Mouse (Mus musculus) brain, adult 2 months (tissue): Measurements from ENCODE around the gene Cradd.

ENCODE experiments used
- DNase-seq: peaks from one replicate; pipeline ENCODE4 v3.0.0; 2011; ENCODE audit warnings: low read depth, low spot score

The Cradd gene

DNA sequence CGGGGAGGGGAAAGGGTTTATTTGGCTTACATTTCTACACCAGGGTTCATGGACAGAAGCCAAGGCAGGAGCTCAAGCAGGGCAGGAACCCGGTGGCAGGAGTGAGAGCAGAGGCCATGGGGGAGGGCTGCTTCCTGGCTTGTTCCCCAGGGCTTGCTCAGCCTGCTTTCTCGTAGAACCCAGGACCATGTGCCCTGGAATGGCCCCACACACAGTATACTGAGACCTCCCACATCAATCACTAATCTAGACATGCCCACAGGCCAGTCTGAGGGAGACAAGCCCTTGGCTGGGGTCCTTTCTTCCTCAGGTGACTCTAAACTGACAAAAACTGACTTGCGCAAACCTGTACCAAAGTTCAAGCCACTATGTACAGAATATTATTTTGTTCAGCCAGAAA lies 19.7 kb downstream of the Cradd start:
- DNase-seq: no peak

- no peak for DNase-seq
Measured at GRCm38 (mm10) chr10:95302211-95303163, 21.4 kb downstream of the Cradd start.

DNA sequence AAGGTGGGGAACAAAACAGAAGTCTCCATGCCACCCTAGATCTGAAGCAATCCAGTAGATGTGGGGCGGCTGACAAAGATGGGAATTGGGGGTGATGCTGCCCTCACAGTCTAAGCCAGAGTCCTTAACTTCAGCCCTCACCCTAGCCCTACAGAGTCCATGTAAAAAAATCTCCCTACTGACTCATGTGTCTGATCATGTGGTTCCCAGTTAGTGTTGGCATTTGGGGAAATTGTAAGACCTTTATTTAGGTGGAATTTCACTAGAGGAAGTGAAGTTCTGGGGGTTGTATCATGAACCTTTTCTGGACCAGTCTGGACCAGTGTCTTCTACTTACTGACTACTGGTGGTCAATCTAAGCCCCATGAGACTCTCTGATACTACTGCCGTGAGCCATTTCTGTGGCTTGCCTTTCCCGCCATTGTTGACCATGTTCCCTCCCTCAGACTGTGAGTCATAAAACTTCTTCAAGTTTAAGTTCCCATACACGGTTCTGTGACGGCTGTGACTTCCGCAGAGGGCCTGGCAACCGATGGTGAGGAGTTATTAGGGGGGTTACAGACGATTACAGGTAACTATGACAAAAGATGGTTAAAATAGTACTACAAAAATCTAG lies 23.6 kb downstream of the Cradd start:
- no peak for DNase-seq

GRCm38 (mm10) chr10:95299808-95300133 lies 24.2 kb downstream of the Cradd start:
- no peak for DNase-seq

- no peak for DNase-seq
Measured at GRCm38 (mm10) chr10:95299010-95299807, 24.7 kb downstream of the Cradd start.

DNA sequence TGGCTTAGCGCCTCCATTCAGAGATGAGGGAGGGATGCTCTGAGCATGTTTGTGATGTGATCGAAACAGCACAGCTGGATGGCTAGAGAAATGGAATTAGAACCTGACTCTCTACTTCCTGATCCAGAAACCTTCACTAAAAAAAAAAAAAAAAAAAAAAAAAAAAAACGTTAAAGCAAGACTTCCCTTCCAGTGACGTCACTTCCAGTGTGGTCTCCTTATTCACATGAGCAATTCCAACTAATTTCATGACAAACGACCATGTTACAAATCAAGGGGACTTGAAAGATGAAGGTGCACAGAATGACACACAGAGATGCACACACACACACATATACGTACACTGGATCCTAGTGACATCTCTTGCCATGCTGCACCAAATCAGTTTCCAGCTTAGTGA lies 25.4 kb downstream of the Cradd start:
- no peak for DNase-seq

GRCm38 (mm10) chr10:95297690-95298104 lies 26.2 kb downstream of the Cradd start:
- peak; percentile 51 for DNase-seq

DNA sequence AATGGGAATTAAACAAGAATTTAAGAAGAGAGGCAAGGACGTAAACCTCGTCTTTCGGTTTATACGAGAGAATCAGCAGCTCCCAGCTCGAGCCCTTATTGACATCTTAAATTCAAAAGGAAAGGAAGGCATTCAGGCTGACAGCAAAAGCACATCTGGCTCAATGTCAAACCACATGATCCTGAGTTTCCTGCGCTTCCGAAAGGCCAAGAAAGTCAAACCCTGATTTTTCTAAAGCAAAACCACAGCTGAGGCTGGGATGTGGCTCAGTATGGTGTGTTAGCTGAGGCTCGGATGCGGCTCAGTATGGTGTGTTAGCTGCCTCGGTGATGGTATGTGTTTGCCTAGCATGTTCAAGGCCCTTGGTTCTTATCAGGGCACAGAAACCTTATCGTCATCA lies 26.9 kb downstream of the Cradd start:
- no peak for DNase-seq

GRCm38 (mm10) chr10:95293261-95293660 lies 30.7 kb downstream of the Cradd start:
- no peak for DNase-seq

DNA sequence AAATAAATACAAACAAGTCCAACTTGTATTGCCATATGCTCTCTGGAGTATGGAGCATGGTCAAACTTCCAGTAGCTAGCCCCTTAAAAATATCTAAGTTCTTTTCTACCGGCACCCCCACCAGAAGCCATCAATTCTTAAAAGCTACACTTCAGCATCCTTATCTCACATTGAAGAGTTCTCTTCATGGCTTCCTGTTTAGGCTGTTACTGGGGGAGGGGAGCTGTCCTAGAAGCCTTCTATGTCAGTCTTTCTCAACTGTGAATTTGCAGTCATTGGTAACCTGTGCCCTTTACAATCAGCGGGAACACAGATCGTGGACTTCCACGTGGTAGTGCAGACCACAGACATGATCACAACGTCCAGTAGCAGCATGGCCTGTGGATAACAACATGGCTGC lies 31.7 kb downstream of the Cradd start:
- DNase-seq: no peak

- no peak for DNase-seq
Measured at GRCm38 (mm10) chr10:95291133-95291876, 32.6 kb downstream of the Cradd start.

DNA sequence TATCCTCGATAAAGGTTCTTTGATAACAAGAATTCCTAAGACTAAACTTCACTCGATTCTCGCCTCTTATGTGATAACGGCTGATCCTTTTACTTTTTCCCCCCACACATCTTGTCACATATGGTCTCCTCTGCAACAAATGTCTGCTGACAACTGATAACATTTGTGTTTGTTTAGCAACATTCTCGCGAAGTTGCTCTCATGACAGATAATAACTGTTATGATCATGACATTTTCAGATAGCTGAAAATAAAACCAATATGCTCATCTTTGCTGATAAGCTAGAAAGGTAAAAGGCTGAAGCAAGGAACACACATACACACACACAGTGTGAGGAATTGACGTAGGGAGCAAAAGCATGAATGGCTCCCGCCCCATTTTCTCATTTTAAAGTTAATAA lies 34.1 kb downstream of the Cradd start:
- DNase-seq: no peak

DNA sequence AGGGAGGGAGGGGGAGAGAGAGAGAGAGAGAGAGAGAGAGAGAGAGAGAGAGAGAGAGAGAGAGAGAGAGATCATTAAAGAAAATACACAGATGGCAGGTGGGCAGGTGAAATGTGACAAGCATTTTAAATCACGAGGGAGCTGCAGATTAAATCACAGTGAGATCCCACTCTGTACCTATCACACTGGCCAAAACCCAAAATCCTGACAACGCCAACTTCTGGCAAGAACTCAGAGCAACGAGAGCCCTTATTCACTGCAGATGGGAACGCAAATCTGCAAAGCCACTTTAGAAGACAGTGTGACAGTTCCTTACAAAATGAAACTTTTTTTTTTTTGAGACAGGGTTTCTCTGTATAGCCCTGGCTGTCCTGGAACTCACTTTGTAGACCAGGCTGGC lies 35.7 kb downstream of the Cradd start:
- peak; percentile 84 for DNase-seq

DNA sequence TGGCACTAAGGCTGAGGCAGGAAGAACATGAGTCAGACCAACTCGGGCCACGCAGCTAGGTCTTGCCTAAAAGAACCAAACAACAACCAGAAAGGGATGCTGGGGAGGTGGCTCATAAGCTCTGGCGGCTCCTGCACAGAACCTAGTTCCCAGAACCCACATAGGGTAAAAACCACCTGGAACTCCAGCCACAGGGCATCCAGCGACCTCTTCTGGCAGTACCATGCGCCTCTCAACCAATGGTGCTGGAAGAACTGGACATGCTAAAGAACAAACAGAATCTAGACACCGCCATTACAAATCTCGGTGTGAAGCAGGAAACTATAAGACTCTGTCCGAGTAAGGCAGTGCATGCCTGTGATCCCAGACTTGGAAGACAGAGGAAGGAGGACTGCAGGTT lies 36.6 kb downstream of the Cradd start:
- DNase-seq: no peak

- no peak for DNase-seq
Measured at GRCm38 (mm10) chr10:95283434-95283833, 40.5 kb downstream of the Cradd start.

DNA sequence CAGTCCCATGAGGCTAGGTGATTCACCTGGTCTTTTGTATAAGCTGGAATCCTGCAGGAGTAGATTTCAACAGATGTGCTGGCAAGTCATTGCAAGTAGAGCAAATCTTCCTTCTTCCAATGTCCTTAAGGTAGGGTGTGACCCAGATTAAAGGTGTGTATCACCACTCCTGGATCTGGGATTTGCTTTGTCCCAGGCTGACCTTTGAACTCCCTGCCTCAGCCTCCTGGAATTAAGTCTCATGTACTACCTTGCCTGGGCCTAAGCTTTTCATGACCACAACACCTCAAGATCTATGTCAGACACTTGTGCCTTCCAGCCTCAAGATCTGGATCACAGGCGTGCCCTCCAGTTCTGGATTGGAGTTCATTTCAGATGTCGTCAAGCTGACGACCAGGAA lies 41.9 kb downstream of the Cradd start:
- no peak for DNase-seq

DNA sequence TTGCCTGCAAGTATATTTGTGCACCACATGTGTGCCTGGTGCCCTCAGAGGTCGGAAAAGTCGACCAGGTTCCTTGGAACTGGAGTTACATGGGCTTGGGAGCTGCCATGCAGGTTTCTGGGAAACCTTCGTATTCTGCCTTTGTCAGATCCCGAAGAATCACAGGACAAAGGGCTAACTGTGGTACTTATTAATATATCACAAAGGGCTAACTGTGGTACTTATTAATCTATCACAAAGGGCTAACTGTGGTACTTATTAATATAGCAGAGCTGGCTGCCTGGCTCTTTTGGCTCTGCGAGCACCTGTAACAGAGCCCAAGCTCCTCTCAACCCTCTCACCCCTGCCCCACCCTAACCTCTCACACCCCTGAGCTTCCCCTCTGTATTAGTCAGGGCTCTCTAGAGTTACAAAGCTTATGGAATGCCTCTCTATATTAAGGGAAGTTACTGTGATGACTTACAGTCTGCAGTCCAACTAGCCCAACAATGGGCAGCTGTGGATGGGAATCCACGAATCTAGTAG lies 42.4 kb downstream of the Cradd start:
- no peak for DNase-seq

DNA sequence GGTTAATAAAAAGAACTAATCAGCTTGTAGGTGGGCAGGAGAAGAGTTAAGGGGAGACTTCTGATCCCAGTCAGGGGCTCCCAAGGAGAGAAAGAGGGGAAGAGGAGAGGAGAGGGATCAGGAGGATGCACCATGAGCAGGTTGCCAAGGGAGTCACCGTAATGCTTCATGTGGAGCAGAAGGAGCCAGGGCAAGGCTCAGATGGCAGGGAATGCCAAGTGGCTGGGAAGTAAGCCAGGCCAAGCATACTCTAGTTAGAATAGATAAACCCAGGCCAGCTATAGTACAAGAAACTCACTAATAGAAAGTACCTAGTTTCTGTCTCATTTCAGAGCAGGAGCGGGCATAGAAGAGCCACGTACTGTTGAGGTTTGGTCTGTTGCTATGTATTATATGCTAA lies 43.6 kb downstream of the Cradd start:
- peak; percentile 88 for DNase-seq

DNA sequence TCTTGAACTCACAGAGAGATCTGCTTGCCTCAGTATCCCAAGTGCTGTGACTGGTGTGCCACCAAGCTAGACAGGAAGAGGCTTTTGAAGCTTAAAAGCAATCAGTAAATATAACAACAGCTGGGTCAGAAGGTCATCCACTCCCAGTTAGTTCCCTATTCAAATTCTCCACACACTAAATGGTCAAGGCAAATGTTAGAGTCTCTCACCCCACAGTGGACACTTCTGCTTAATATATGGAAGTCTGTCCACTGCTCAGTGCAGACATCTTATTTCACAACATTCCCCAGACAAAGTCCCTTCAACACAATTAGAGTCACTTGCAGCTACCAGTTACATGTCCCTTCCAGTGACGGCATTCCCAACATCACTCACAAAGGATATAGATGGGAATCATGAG lies 44.5 kb downstream of the Cradd start:
- DNase-seq: no peak

DNA sequence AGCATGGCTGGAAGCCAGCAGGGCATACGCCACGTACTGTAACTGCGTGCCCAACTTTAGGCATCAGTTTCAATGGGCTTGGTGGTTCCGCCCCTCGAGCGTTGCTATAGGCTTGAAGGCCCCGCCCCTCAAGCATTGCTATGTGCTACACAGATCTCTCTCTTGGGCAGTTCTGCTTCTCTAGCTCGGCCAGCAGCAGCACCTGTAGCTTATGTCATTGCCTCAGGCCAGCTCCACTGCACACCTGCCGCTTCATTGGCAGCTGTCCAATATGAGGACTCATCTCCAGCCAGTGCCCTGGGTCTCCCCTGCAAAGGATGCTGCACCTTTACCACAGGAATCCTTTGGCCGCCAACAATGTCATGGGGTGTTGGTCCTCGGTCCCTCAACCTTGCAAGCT lies 45.8 kb downstream of the Cradd start:
- no peak for DNase-seq

GRCm38 (mm10) chr10:95275488-95275887 lies 48.4 kb downstream of the Cradd start:
- no peak for DNase-seq
